Mouse (Mus musculus) kidney, embryonic 14.5 days (tissue): Measurements from ENCODE around the gene Syf2. TPM values are rescaled to one million over a fixed set of nuclear protein-coding genes. Genes with fewer than 3 reads are reported as not detected.

Experiments
- ATAC-seq: fragments of 200-750 bp; cut with Nextera tagmentation; 2 replicates; pipeline ENCODE4 v1.8.0; 2017; ENCODE audit warnings: moderate number of reproducible peaks, mild to moderate bottlenecking, moderate TSS enrichment, moderate library complexity; ENCODE audit not compliant: low FRiP score, low TSS enrichment
- H3K27ac ChIP-seq: fragments of 300-500 bp; sonication (generic); 2 replicates; pipeline ENCODE4 v1.5.1; 2014; ENCODE audit warnings: low read depth, mild to moderate bottlenecking, low read length, moderate library complexity, mixed read lengths
- H3K27me3 ChIP-seq: fragments of 300-500 bp; sonication (generic); 2 replicates; pipeline ENCODE4 v1.6.1; 2014; ENCODE audit warnings: mild to moderate bottlenecking, low read length; ENCODE audit not compliant: control insufficient read depth, insufficient read depth
- H3K36me3 ChIP-seq: fragments of 300-500 bp; sonication (generic); 2 replicates; pipeline ENCODE4 v1.6.1; 2014; ENCODE audit warnings: low read length, mixed read lengths; ENCODE audit not compliant: control insufficient read depth, insufficient read depth
- H3K4me1 ChIP-seq: fragments of 300-500 bp; sonication (generic); 2 replicates; pipeline ENCODE4 v1.6.1; 2014; ENCODE audit warnings: low read length, mixed read lengths; ENCODE audit not compliant: control insufficient read depth, insufficient read depth
- H3K4me2 ChIP-seq: fragments of 300-500 bp; sonication (generic); replicated peaks from 2 replicates; pipeline ENCODE4 v1.6.1; 2014; ENCODE audit warnings: low read depth, mild to moderate bottlenecking, low read length
- H3K4me3 ChIP-seq: fragments of 300-500 bp; sonication (generic); 2 replicates; pipeline ENCODE4 v1.5.1; 2014; ENCODE audit warnings: mild to moderate bottlenecking, low read length
- H3K9ac ChIP-seq: fragments of 300-500 bp; sonication (generic); 2 replicates; pipeline ENCODE4 v1.6.1; 2014; ENCODE audit warnings: low read depth, mild to moderate bottlenecking, low read length, moderate library complexity
- H3K9me3 ChIP-seq: fragments of 300-500 bp; sonication (generic); 2 replicates; pipeline ENCODE4 v1.6.1; 2016; ENCODE audit warnings: low read length; ENCODE audit not compliant: control insufficient read depth
- WGBS: fragments of 180-500 bp; shearing (Covaris S2); extraction: QIAGEN DNeasy Blood & Tissue Kit; methylation state at CpG from one replicate; pipeline ENCODE4 v1.1.7; 2014; 5-methylcytosine and 5-hydroxymethylcytosine counted together
- polyA plus RNA-seq: library from polyadenylated mRNA; unstranded; fragments of >200 nt; fragmentation: Nextera tagmentation; extraction: Ambion mirVana; gene quantifications from 2 replicates; pipeline ENCODE4 v1.2.1, GENCODE M21; 2014

Gene Syf2
- polyA plus RNA-seq, 1 experiment from 2014 or later: 77.3 TPM

GRCm38 (mm10) chr4:134913413-134913812 is 17.3 kb upstream of the Syf2 start:
- Histone ChIP-seq H3K27ac (no peak overlapping the region), H3K27me3 (no peaks in the 10 kb centered on the region), H3K4me2 (peak overlapping the region; percentile 72), H3K9ac (peak overlapping the region; percentile 7; the same call in 1 of the 2 replicates), H3K36me3 (peaks cover 17% of the 10 kb centered on the region), H3K9me3 (no peaks in the 10 kb centered on the region), H3K4me1 (0 out of 2 replicates have a peak, but pooled peaks cover 4% of the 10 kb centered on the region), H3K4me3 (no peak overlapping the region)
- 35% methylated on average over 3 of the region's 3 CpGs for WGBS
- ATAC-seq: no peak

- Histone ChIP-seq H3K4me1 (0 out of 2 replicates have a peak, but pooled peaks cover 4% of the 10 kb centered on the region), H3K27me3 (no peaks in the 10 kb centered on the region), H3K27ac (peak overlapping the region; percentile 81), H3K9me3 (no peaks in the 10 kb centered on the region), H3K9ac (peak overlapping the region; percentile 83), H3K4me3 (peak overlapping the region; percentile 74), H3K36me3 (peaks cover 8% of the 10 kb centered on the region), H3K4me2 (peak overlapping the region; percentile 72)
- 1% methylated on average over 43 of the region's 43 CpGs for WGBS
- peak; percentile 28 for ATAC-seq
Measured at GRCm38 (mm10) chr4:134914122-134914863, 16.4 kb upstream of the Syf2 start.

- no peaks in the 10 kb centered on the region for H3K27me3 ChIP-seq
- peak within 1 kb of the TSS; percentile 83 for H3K9ac ChIP-seq
- H3K36me3 ChIP-seq: peaks cover 3% of the 10 kb centered on the region; the same call in 1 of the 2 replicates
- H3K4me3 ChIP-seq: peak within 1 kb of the TSS; percentile 74
- H3K27ac ChIP-seq: peak within 1 kb of the TSS; percentile 81
- H3K4me1 ChIP-seq: 0 out of 2 replicates have a peak, but pooled peaks cover 4% of the 10 kb centered on the region
- H3K4me2 ChIP-seq: peak within 1 kb of the TSS; percentile 72
- WGBS: 0% methylated on average over 25 of the region's 25 CpGs
- ATAC-seq: peak; percentile 92
- no peaks in the 10 kb centered on the region for H3K9me3 ChIP-seq
Measured at GRCm38 (mm10) chr4:134914864-134915209, 15.9 kb upstream of the Syf2 start, which contains the start of gene Tmem50a. Gene Tmem50a (minus strand): TSS chr4:134915024.

GRCm38 (mm10) chr4:134915223-134916050 is 15.3 kb upstream of the Syf2 start:
- Histone ChIP-seq H3K4me1 (0 out of 2 replicates have a peak, but pooled peaks cover 4% of the 10 kb centered on the region), H3K4me3 (peak overlapping the region; percentile 74), H3K9ac (peak overlapping the region; percentile 40; the same call in 1 of the 2 replicates), H3K27me3 (no peaks in the 10 kb centered on the region), H3K36me3 (peaks cover 3% of the 10 kb centered on the region; the same call in 1 of the 2 replicates), H3K4me2 (peak overlapping the region; percentile 72), H3K9me3 (no peaks in the 10 kb centered on the region), H3K27ac (no peak overlapping the region; the same call in 1 of the 2 replicates)
- 61% methylated on average over 14 of the region's 14 CpGs for WGBS
- peak; percentile 22 for ATAC-seq

- Histone ChIP-seq H3K4me2 (no peak overlapping the region), H3K9ac (no peak overlapping the region), H3K36me3 (0 out of 2 replicates have a peak, but pooled peaks cover 2% of the 10 kb centered on the region), H3K4me3 (no peak overlapping the region), H3K4me1 (0 out of 2 replicates have a peak, but pooled peaks cover 4% of the 10 kb centered on the region), H3K9me3 (no peaks in the 10 kb centered on the region), H3K27me3 (no peaks in the 10 kb centered on the region), H3K27ac (no peak overlapping the region)
- WGBS: 87% methylated on average over 3 of the region's 3 CpGs
- no peak for ATAC-seq
Measured at GRCm38 (mm10) chr4:134917194-134917593, 13.5 kb upstream of the Syf2 start.

- 49% methylated on average over 7 of the region's 7 CpGs for WGBS
- Histone ChIP-seq H3K4me3 (no peak overlapping the region), H3K36me3 (no peaks in the 10 kb centered on the region), H3K4me1 (0 out of 2 replicates have a peak, but pooled peaks cover 4% of the 10 kb centered on the region), H3K4me2 (no peak overlapping the region), H3K9ac (no peak overlapping the region), H3K27me3 (no peaks in the 10 kb centered on the region), H3K9me3 (no peaks in the 10 kb centered on the region), H3K27ac (no peak overlapping the region)
- no peak for ATAC-seq
Measured at GRCm38 (mm10) chr4:134918381-134918780, 12.3 kb upstream of the Syf2 start.

GRCm38 (mm10) chr4:134919733-134920540 is 10.8 kb upstream of the Syf2 start:
- Histone ChIP-seq H3K27ac (no peak overlapping the region), H3K36me3 (peaks cover 5% of the 10 kb centered on the region; the same call in 1 of the 2 replicates), H3K4me2 (no peak overlapping the region), H3K9ac (0 out of 2 replicates have a peak overlapping the region, but pooled peaks have one; percentile 3), H3K4me3 (no peak overlapping the region), H3K4me1 (no peaks in the 10 kb centered on the region), H3K27me3 (no peaks in the 10 kb centered on the region), H3K9me3 (no peaks in the 10 kb centered on the region)
- whole genome bisulfite sequencing: 40% methylated on average over 12 of the region's 12 CpGs
- ATAC-seq: no peak

- Histone ChIP-seq H3K4me3 (no peak overlapping the region), H3K27ac (no peak overlapping the region), H3K4me1 (peaks cover 6% of the 10 kb centered on the region), H3K27me3 (no peaks in the 10 kb centered on the region), H3K9me3 (no peaks in the 10 kb centered on the region), H3K9ac (no peak overlapping the region), H3K36me3 (peaks cover 11% of the 10 kb centered on the region), H3K4me2 (no peak overlapping the region)
- 96% methylated on average over 6 of the region's 6 CpGs for WGBS
- ATAC-seq: no peak
Measured at GRCm38 (mm10) chr4:134920631-134921030, 10.1 kb upstream of the Syf2 start.
